Mouse (Mus musculus): ENCODE results near the gene Txndc8. TPM values are rescaled to one million over a fixed set of nuclear protein-coding genes. Genes with fewer than 3 reads are reported as not detected.

Txndc8 gene
- polyA plus RNA-seq, 1 experiment from 2014 or later: not detected

- H3K9me3 ChIP-seq (ENCODE audit: control insufficient read depth): no peaks in the 10 kb centered on the region
- 37% methylated on average over 6 of the region's 6 CpGs for WGBS
Observed at GRCm38 (mm10) chr4:57954580-57954979, 54.3 kb downstream of the Txndc8 start.

GRCm38 (mm10) chr4:57953796-57954195, 55.1 kb downstream of the Txndc8 start:
- no peak for ATAC-seq

More at GRCm38 (mm10) chr4:57954580-57954979, 54.3 kb downstream of the Txndc8 start:
- Histone ChIP-seq H3K27me3 (replicated peaks; ENCODE audit: control insufficient read depth, insufficient read depth, low read length) (no peaks in the 10 kb centered on the region), H3K4me1 (replicated peaks; ENCODE audit: control insufficient read depth, insufficient read depth, low read length) (peaks cover 28% of the 10 kb centered on the region), H3K4me2 (replicated peaks; ENCODE audit: low read depth) (peak overlapping the region; percentile 80), H3K9ac (ENCODE audit: low read depth, low read length) (peak overlapping the region; percentile 71; the same call in 1 of the 2 replicates), H3K4me3 (ENCODE audit: low read depth, low read length) (peak overlapping the region; percentile 94), H3K36me3 (ENCODE audit: control insufficient read depth, insufficient read depth) (peaks cover 25% of the 10 kb centered on the region), H3K27ac (ENCODE audit: low read depth, low read length) (peak overlapping the region; percentile 97)
- ATAC-seq: no peak
- no peak for TF ChIP-seq CTCF (IDR thresholded peaks at IDR 0.05; ENCODE audit: low read depth)

GRCm38 (mm10) chr4:57952891-57953290, 56.0 kb downstream of the Txndc8 start:
- ATAC-seq: no peak
- no peak overlapping the region for H3K27ac ChIP-seq (ENCODE audit: low read depth, low read length)

More at GRCm38 (mm10) chr4:57953796-57954195, 55.1 kb downstream of the Txndc8 start:
- TF ChIP-seq CTCF (IDR thresholded peaks at IDR 0.05; ENCODE audit: low read depth): no peak
- H3K4me2 ChIP-seq (replicated peaks; ENCODE audit: low read depth): peak overlapping the region; percentile 80
- peak overlapping the region; percentile 94 for H3K4me3 ChIP-seq (ENCODE audit: low read depth, low read length)
- peaks cover 30% of the 10 kb centered on the region for H3K36me3 ChIP-seq (ENCODE audit: control insufficient read depth, insufficient read depth)
- no peaks in the 10 kb centered on the region for H3K27me3 ChIP-seq (replicated peaks; ENCODE audit: control insufficient read depth, insufficient read depth, low read length)
- no peaks in the 10 kb centered on the region for H3K9me3 ChIP-seq (ENCODE audit: control insufficient read depth)
- WGBS: 39% methylated on average over 7 of the region's 7 CpGs
- H3K27ac ChIP-seq (ENCODE audit: low read depth, low read length): peak overlapping the region; percentile 97
- H3K9ac ChIP-seq (ENCODE audit: low read depth, low read length): no peak overlapping the region
- peaks cover 28% of the 10 kb centered on the region for H3K4me1 ChIP-seq (replicated peaks; ENCODE audit: control insufficient read depth, insufficient read depth, low read length)

GRCm38 (mm10) chr4:57952416-57952815, 56.5 kb downstream of the Txndc8 start:
- no peaks in the 10 kb centered on the region for H3K27me3 ChIP-seq (replicated peaks; ENCODE audit: control insufficient read depth, insufficient read depth, low read length)
- H3K4me1 ChIP-seq (replicated peaks; ENCODE audit: control insufficient read depth, insufficient read depth, low read length): peaks cover 27% of the 10 kb centered on the region
- H3K27ac ChIP-seq (ENCODE audit: low read depth, low read length): peak overlapping the region; percentile 46
- H3K4me2 ChIP-seq (replicated peaks; ENCODE audit: low read depth): peak overlapping the region; percentile 39
- no peak for TF ChIP-seq CTCF (IDR thresholded peaks at IDR 0.05; ENCODE audit: low read depth)
- ATAC-seq: no peak
- no peak overlapping the region for H3K9ac ChIP-seq (ENCODE audit: low read depth, low read length)
- no peak overlapping the region for H3K4me3 ChIP-seq (ENCODE audit: low read depth, low read length)
- no peaks in the 10 kb centered on the region for H3K9me3 ChIP-seq (ENCODE audit: control insufficient read depth)
- 66% methylated on average over 3 of the region's 3 CpGs for WGBS
- H3K36me3 ChIP-seq (ENCODE audit: control insufficient read depth, insufficient read depth): peaks cover 33% of the 10 kb centered on the region

More at GRCm38 (mm10) chr4:57952891-57953290, 56.0 kb downstream of the Txndc8 start:
- Histone ChIP-seq H3K36me3 (ENCODE audit: control insufficient read depth, insufficient read depth) (peaks cover 33% of the 10 kb centered on the region), H3K9me3 (ENCODE audit: control insufficient read depth) (no peaks in the 10 kb centered on the region), H3K4me2 (replicated peaks; ENCODE audit: low read depth) (peak overlapping the region; percentile 39; the same call in 1 of the 2 replicates), H3K4me1 (replicated peaks; ENCODE audit: control insufficient read depth, insufficient read depth, low read length) (peaks cover 26% of the 10 kb centered on the region), H3K9ac (ENCODE audit: low read depth, low read length) (no peak overlapping the region), H3K4me3 (ENCODE audit: low read depth, low read length) (no peak overlapping the region), H3K27me3 (replicated peaks; ENCODE audit: control insufficient read depth, insufficient read depth, low read length) (no peaks in the 10 kb centered on the region)
- no peak for TF ChIP-seq CTCF (IDR thresholded peaks at IDR 0.05; ENCODE audit: low read depth)
- WGBS: 81% methylated on average over 1 of the region's 1 CpGs

- no peak overlapping the region for H3K4me3 ChIP-seq (ENCODE audit: low read depth, low read length)
- 0 out of 2 replicates have a peak overlapping the region, but pooled peaks have one; percentile 6 for H3K27ac ChIP-seq (ENCODE audit: low read depth, low read length)
- H3K36me3 ChIP-seq (ENCODE audit: control insufficient read depth, insufficient read depth): peaks cover 50% of the 10 kb centered on the region
- no peak overlapping the region for H3K4me2 ChIP-seq (replicated peaks; ENCODE audit: low read depth)
- H3K27me3 ChIP-seq (replicated peaks; ENCODE audit: control insufficient read depth, insufficient read depth, low read length): no peaks in the 10 kb centered on the region
- no peak for ATAC-seq
- H3K4me1 ChIP-seq (replicated peaks; ENCODE audit: control insufficient read depth, insufficient read depth, low read length): peaks cover 25% of the 10 kb centered on the region
- WGBS: 79% methylated on average over 6 of the region's 6 CpGs
- no peak overlapping the region for H3K9ac ChIP-seq (ENCODE audit: low read depth, low read length)
- no peaks in the 10 kb centered on the region for H3K9me3 ChIP-seq (ENCODE audit: control insufficient read depth)
- TF ChIP-seq CTCF (IDR thresholded peaks at IDR 0.05; ENCODE audit: low read depth): no peak
Observed at GRCm38 (mm10) chr4:57949866-57950265, 59.1 kb downstream of the Txndc8 start.

GRCm38 (mm10) chr4:57947476-57947875, 61.4 kb downstream of the Txndc8 start:
- WGBS: 68% methylated on average over 4 of the region's 4 CpGs
- TF ChIP-seq CTCF (IDR thresholded peaks at IDR 0.05; ENCODE audit: low read depth): no peak
- H3K4me2 ChIP-seq (replicated peaks; ENCODE audit: low read depth): peak overlapping the region; percentile 30
- no peak overlapping the region for H3K9ac ChIP-seq (ENCODE audit: low read depth, low read length)
- peak; percentile 84 for ATAC-seq
- H3K9me3 ChIP-seq (ENCODE audit: control insufficient read depth): no peaks in the 10 kb centered on the region
- peak overlapping the region; percentile 87 for H3K27ac ChIP-seq (ENCODE audit: low read depth, low read length)
- peaks cover 63% of the 10 kb centered on the region for H3K36me3 ChIP-seq (ENCODE audit: control insufficient read depth, insufficient read depth)
- no peaks in the 10 kb centered on the region for H3K27me3 ChIP-seq (replicated peaks; ENCODE audit: control insufficient read depth, insufficient read depth, low read length)
- no peak overlapping the region for H3K4me3 ChIP-seq (ENCODE audit: low read depth, low read length)
- peaks cover 16% of the 10 kb centered on the region for H3K4me1 ChIP-seq (replicated peaks; ENCODE audit: control insufficient read depth, insufficient read depth, low read length)

Measured in intestine, postnatal 0 days (tissue).